8 mouse cellular contexts compared by ENCODE assay signal in genomic region chr2:152293727-152294475, GRCm38 (mm10). TPM values are rescaled to one million over a fixed set of nuclear protein-coding genes. Genes with fewer than 3 reads are reported as not detected.
DNase-seq lines count a peak whose midpoint lies in the region; ATAC-seq and TF ChIP-seq lines count a peak whose summit lies in the region.

Gene Tbc1d20 (plus strand): TSS chr2:152293828.

- H3K27ac ChIP-seq in forebrain, embryonic 15.5 days (replicated peaks) = peak within 1 kb of the TSS; percentile 81

- H3K9ac ChIP-seq in forebrain, embryonic 15.5 days (replicated peaks) = peak within 1 kb of the TSS; percentile 93

- no peaks in the 10 kb centered on the region for H3K9me3 ChIP-seq in forebrain, embryonic 15.5 days

- H3K4me2 ChIP-seq in forebrain, embryonic 15.5 days (replicated peaks) = peak within 1 kb of the TSS; percentile 57

- peak; percentile 97 for ATAC-seq in forebrain, embryonic 15.5 days (replicated peaks)
- ATAC-seq in neutrophil, adult 5-6 weeks (ENCODE audit: extremely low read depth, insufficient number of reproducible peaks, low FRiP score, poor library complexity, severe bottlenecking) = peak; percentile 79

- peak; percentile 66; the same call in 1 of the 2 replicates for TF ChIP-seq POLR2A in lung, adult 2 months (IDR thresholded peaks at IDR 0.05; ENCODE audit: borderline replicate concordance, extremely low read depth, low read depth, low read length)

- DNase-seq in ES-CJ7 (ENCODE audit: low read depth, low spot score) = peak; percentile 93
- peak; percentile 90 for DNase-seq in cerebellum, adult 11 months
- DNase-seq in heart, postnatal 25 days (ENCODE audit: low spot score) = peak; percentile 89
- peak; percentile 86 to 93 for DNase-seq in layer of hippocampus, adult 18-20 months (ENCODE audit: low spot score in 2 of 2)
- DNase-seq in lung, adult 2 months = peak; percentile 91
- peak; percentile 86 to 87 for DNase-seq in thymus, adult 18-20 months

- WGBS in forebrain, embryonic 15.5 days = under 1% methylated on average over 70 of the region's 70 CpGs
- under 1% methylated on average over 70 of the region's 70 CpGs for WGBS in lung, adult 2 months

- peak within 1 kb of the TSS; percentile 77 for H3K4me3 ChIP-seq in forebrain, embryonic 15.5 days
- H3K4me3 ChIP-seq in lung, adult 2 months (replicated peaks; ENCODE audit: extremely low read depth, low read depth, low read length) = peak within 1 kb of the TSS; percentile 70

- no peaks in the 10 kb centered on the region for H3K36me3 ChIP-seq in forebrain, embryonic 15.5 days

- H3K27me3 ChIP-seq in forebrain, embryonic 15.5 days = no peaks in the 10 kb centered on the region

- no peak for TF ChIP-seq CTCF in lung, adult 2 months (IDR thresholded peaks at IDR 0.05; ENCODE audit: insufficient read depth, low read length)

- intact Hi-C loops in heart, postnatal 25 days (cut with DNase I) = loop anchor here (2.0 kb wide), 1 partner anchor 39 kb away; the partner anchor contains the start of gene Rbck1

- peaks cover 22% of the 10 kb centered on the region for H3K4me1 ChIP-seq in forebrain, embryonic 15.5 days
- H3K4me1 ChIP-seq in lung, adult 2 months (ENCODE audit: control insufficient read depth, insufficient read depth, low read length) = peaks cover 25% of the 10 kb centered on the region

RNA-seq across cellular contexts. Expression of gene Tbc1d20, which starts in this region (rescaled TPM):
- 36.8 and 37.9 TPM in 2 replicates for polyA plus RNA-seq in forebrain, embryonic 15.5 days (2015; fragmentation: Nextera tagmentation; extraction: Ambion mirVana)
- total RNA-seq in heart, postnatal 25 days (2021) = 10 to 100 TPM; 43.1 to 43.5 TPM
- 10 to 100 TPM; 50.8 to 54.8 TPM for total RNA-seq in layer of hippocampus, adult 18-20 months (2021)
- 54.3 and 73.4 TPM in 2 replicates for polyA plus RNA-seq in lung, adult 2 months (2012; rRNA removed)
- total RNA-seq in neutrophil, adult 5-6 weeks (2017) = 51.4 and 60.4 TPM in 2 replicates

Comparison
In these comparisons a context has a peak if more than half of its experiments do, and no peak if none do; other contexts are left out.
1. Peak in every context shown above with its lines: DNase-seq, ATAC-seq, H3K4me3 ChIP-seq and H3K27ac ChIP-seq.